Mouse (Mus musculus): ENCODE measurements at regions not wholly inside any gene's neighbourhood (a gene's known extent, or its start where the extent isn't known, plus 50 kb on each side); places are given as distances from the start of the nearest gene placed in this dataset.

DNA sequence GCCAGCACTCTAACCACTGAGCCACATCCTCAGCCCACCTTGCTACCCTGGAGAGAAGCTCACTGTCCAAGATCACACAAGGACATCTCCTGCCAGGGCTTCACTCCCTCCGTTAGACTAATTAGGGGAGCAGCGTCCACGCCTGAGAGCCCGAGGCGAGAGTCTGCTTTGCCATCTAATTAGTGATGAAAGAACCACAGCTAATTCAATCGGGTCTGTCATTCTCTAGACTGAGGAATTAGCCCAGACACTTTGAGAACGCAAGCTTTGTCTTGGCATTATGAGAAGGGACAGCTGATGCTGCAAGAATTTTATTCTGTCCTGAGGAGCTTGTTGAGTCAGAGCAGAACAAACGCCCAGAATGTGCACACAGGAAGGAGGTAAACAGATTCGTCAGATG lies 200.5 kb upstream of the Zc3h12c start:
- Histone ChIP-seq H3K4me1 (ENCODE audit: insufficient read depth, low read depth, low read length) (no peaks in the 10 kb centered on the region), H3K9me3 (replicated peaks) (no peaks in the 10 kb centered on the region), H3K36me3 (replicated peaks) (no peaks in the 10 kb centered on the region), H3K4me3 (ENCODE audit: low read depth, low read length) (no peak overlapping the region), H3K27me3 (ENCODE audit: insufficient read depth, low read length) (peaks cover 3% of the 10 kb centered on the region)
- TF ChIP-seq GATA2 (IDR thresholded peaks at IDR 0.05; ENCODE audit: borderline replicate concordance, low read depth, low read length), result no peak
- TF ChIP-seq GATA1 (IDR thresholded peaks at IDR 0.05; ENCODE audit: borderline replicate concordance, low read length), result no peak
- TF ChIP-seq CTCF (IDR thresholded peaks at IDR 0.05; ENCODE audit: low read depth, low read length), result no peak
- TF ChIP-seq TAL1 (conservative IDR thresholded peaks at IDR 0.05; ENCODE audit: low read depth, low read length), result no peak
- no peak for TF ChIP-seq POLR2AphosphoS5 (IDR thresholded peaks at IDR 0.05; ENCODE audit: insufficient replicate concordance, low read depth, low read length)
- ATAC-seq (ENCODE audit: extremely low read depth, insufficient number of reproducible peaks, low FRiP score, poor library complexity, severe bottlenecking) (no peak), DNase-seq (ENCODE audit: low spot score) (no peak)

- H3K4me3 ChIP-seq (ENCODE audit: low read depth, low read length), result no peak overlapping the region
- no peak for DNase-seq (ENCODE audit: low spot score)
- peaks cover 3% of the 10 kb centered on the region for H3K27me3 ChIP-seq (ENCODE audit: insufficient read depth, low read length)
- no peak for TF ChIP-seq GATA1 (IDR thresholded peaks at IDR 0.05; ENCODE audit: borderline replicate concordance, low read length)
- TF ChIP-seq GATA2 (IDR thresholded peaks at IDR 0.05; ENCODE audit: borderline replicate concordance, low read depth, low read length), result no peak
- TF ChIP-seq TAL1 (conservative IDR thresholded peaks at IDR 0.05; ENCODE audit: low read depth, low read length), result no peak
- TF ChIP-seq POLR2AphosphoS5 (IDR thresholded peaks at IDR 0.05; ENCODE audit: insufficient replicate concordance, low read depth, low read length), result no peak
- TF ChIP-seq CTCF (IDR thresholded peaks at IDR 0.05; ENCODE audit: low read depth, low read length), result no peak
- peak; percentile 45; the same call in 1 of the 2 replicates for ATAC-seq (ENCODE audit: extremely low read depth, insufficient number of reproducible peaks, low FRiP score, poor library complexity, severe bottlenecking)
- no peaks in the 10 kb centered on the region for H3K9me3 ChIP-seq (replicated peaks)
- no peaks in the 10 kb centered on the region for H3K36me3 ChIP-seq (replicated peaks)
- H3K4me1 ChIP-seq (ENCODE audit: insufficient read depth, low read depth, low read length), result no peaks in the 10 kb centered on the region
These were observed 199.7 kb upstream of the Zc3h12c start for GRCm38 (mm10) chr9:52368080-52368479.

DNA sequence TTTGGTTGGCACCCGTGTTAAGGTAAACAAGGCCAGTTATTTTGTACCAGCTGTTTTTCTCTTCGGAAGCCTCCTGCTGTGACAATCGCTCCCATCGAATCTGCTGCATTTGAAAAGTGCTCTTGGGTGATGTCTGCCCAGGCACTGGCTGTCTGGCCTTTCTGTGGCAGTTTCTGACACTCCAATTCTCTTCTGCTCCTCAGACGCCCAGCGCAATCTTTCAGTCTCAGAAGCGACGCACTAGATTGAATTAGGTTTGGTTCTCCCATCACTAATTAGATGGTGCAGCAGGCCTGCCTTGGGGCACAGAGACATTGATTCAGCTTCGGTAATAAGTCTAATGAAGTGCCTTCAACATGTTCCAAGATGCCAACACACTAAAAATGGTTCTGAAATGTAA lies 197.7 kb upstream of the Zc3h12c start:
- Histone ChIP-seq H3K36me3 (replicated peaks) (no peaks in the 10 kb centered on the region), H3K4me3 (ENCODE audit: low read depth, low read length) (no peak overlapping the region), H3K4me1 (ENCODE audit: insufficient read depth, low read depth, low read length) (no peaks in the 10 kb centered on the region), H3K9me3 (replicated peaks) (no peaks in the 10 kb centered on the region), H3K27me3 (ENCODE audit: insufficient read depth, low read length) (peaks cover 3% of the 10 kb centered on the region)
- TF ChIP-seq CTCF (IDR thresholded peaks at IDR 0.05; ENCODE audit: low read depth, low read length) (no peak), GATA2 (IDR thresholded peaks at IDR 0.05; ENCODE audit: borderline replicate concordance, low read depth, low read length) (no peak), TAL1 (conservative IDR thresholded peaks at IDR 0.05; ENCODE audit: low read depth, low read length) (no peak), GATA1 (IDR thresholded peaks at IDR 0.05; ENCODE audit: borderline replicate concordance, low read length) (no peak), POLR2AphosphoS5 (IDR thresholded peaks at IDR 0.05; ENCODE audit: insufficient replicate concordance, low read depth, low read length) (no peak)
- ATAC-seq (ENCODE audit: extremely low read depth, insufficient number of reproducible peaks, low FRiP score, poor library complexity, severe bottlenecking) (no peak), DNase-seq (ENCODE audit: low spot score) (no peak)

- ATAC-seq (ENCODE audit: extremely low read depth, insufficient number of reproducible peaks, low FRiP score, poor library complexity, severe bottlenecking) (no peak), DNase-seq (ENCODE audit: low spot score) (no peak)
- no peaks in the 10 kb centered on the region for H3K36me3 ChIP-seq (replicated peaks)
- H3K9me3 ChIP-seq (replicated peaks), result no peaks in the 10 kb centered on the region
- peaks cover 3% of the 10 kb centered on the region; the same call in 1 of the 2 replicates for H3K27me3 ChIP-seq (ENCODE audit: insufficient read depth, low read length)
- H3K4me1 ChIP-seq (ENCODE audit: insufficient read depth, low read depth, low read length), result peaks cover 6% of the 10 kb centered on the region
- TF ChIP-seq TAL1 (conservative IDR thresholded peaks at IDR 0.05; ENCODE audit: low read depth, low read length) (no peak), CTCF (IDR thresholded peaks at IDR 0.05; ENCODE audit: low read depth, low read length) (no peak), POLR2AphosphoS5 (IDR thresholded peaks at IDR 0.05; ENCODE audit: insufficient replicate concordance, low read depth, low read length) (no peak), GATA1 (IDR thresholded peaks at IDR 0.05; ENCODE audit: borderline replicate concordance, low read length) (no peak), GATA2 (IDR thresholded peaks at IDR 0.05; ENCODE audit: borderline replicate concordance, low read depth, low read length) (no peak)
- no peak overlapping the region for H3K4me3 ChIP-seq (ENCODE audit: low read depth, low read length)
These were observed 193.2 kb upstream of the Zc3h12c start for GRCm38 (mm10) chr9:52361599-52361998.

DNA sequence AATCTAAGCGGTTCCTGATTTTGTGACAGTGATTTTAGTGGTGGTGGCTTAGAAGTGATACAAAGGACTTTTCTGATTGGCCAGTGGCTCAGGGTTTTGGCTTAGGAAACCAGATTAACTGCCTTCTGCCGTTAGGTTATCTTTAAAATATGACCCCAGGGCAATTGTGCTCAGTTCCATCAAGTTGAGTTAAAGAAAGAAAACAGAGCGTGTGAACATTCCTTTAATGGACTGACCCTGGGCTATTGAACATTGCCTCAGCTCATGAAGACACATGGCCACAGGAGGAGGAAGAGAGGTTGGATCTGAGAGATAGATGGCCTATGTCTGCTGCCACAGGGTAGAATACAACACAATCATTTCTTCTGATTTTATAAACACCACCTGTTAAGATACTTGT lies 191.0 kb upstream of the Zc3h12c start:
- ATAC-seq (ENCODE audit: extremely low read depth, insufficient number of reproducible peaks, low FRiP score, poor library complexity, severe bottlenecking) (no peak), DNase-seq (ENCODE audit: low spot score) (no peak)
- Histone ChIP-seq H3K4me1 (ENCODE audit: insufficient read depth, low read depth, low read length) (peaks cover 6% of the 10 kb centered on the region), H3K27me3 (ENCODE audit: insufficient read depth, low read length) (peaks cover 9% of the 10 kb centered on the region; the same call in 1 of the 2 replicates), H3K9me3 (replicated peaks) (no peaks in the 10 kb centered on the region), H3K36me3 (replicated peaks) (no peaks in the 10 kb centered on the region), H3K4me3 (ENCODE audit: low read depth, low read length) (no peak overlapping the region)
- TF ChIP-seq CTCF (IDR thresholded peaks at IDR 0.05; ENCODE audit: low read depth, low read length) (no peak), POLR2AphosphoS5 (IDR thresholded peaks at IDR 0.05; ENCODE audit: insufficient replicate concordance, low read depth, low read length) (no peak), GATA2 (IDR thresholded peaks at IDR 0.05; ENCODE audit: borderline replicate concordance, low read depth, low read length) (no peak), GATA1 (IDR thresholded peaks at IDR 0.05; ENCODE audit: borderline replicate concordance, low read length) (no peak), TAL1 (conservative IDR thresholded peaks at IDR 0.05; ENCODE audit: low read depth, low read length) (no peak)

DNA sequence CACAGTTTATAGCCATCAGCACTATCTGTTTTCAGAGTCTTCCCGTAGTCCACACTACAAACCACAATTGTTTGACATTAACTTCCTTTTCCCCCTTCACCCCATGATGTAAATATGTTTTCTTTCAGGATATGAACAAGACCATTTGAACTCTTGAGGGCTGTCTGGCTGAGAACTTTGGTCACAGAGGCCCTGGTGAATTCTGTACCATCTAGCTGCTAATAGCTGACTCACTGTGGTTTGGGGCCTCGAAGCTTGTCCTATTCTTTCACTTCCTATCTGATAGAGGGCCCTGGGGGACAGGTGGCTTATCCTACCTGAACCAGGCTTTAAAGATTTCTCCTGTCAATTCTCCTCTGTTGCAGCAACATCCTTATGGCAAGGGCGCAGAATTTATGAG lies 188.2 kb upstream of the Zc3h12c start:
- Histone ChIP-seq H3K36me3 (replicated peaks) (no peaks in the 10 kb centered on the region), H3K27me3 (ENCODE audit: insufficient read depth, low read length) (peaks cover 9% of the 10 kb centered on the region; the same call in 1 of the 2 replicates), H3K9me3 (replicated peaks) (no peaks in the 10 kb centered on the region), H3K4me1 (ENCODE audit: insufficient read depth, low read depth, low read length) (peaks cover 6% of the 10 kb centered on the region), H3K4me3 (ENCODE audit: low read depth, low read length) (no peak overlapping the region)
- DNase-seq (ENCODE audit: low spot score) (no peak), ATAC-seq (ENCODE audit: extremely low read depth, insufficient number of reproducible peaks, low FRiP score, poor library complexity, severe bottlenecking) (peak; percentile 45; the same call in 1 of the 2 replicates)
- TF ChIP-seq GATA2 (IDR thresholded peaks at IDR 0.05; ENCODE audit: borderline replicate concordance, low read depth, low read length) (no peak), POLR2AphosphoS5 (IDR thresholded peaks at IDR 0.05; ENCODE audit: insufficient replicate concordance, low read depth, low read length) (no peak), CTCF (IDR thresholded peaks at IDR 0.05; ENCODE audit: low read depth, low read length) (no peak), GATA1 (IDR thresholded peaks at IDR 0.05; ENCODE audit: borderline replicate concordance, low read length) (no peak), TAL1 (conservative IDR thresholded peaks at IDR 0.05; ENCODE audit: low read depth, low read length) (no peak)

Measured in G1E (cell line).